Mouse (Mus musculus): Measurements from ENCODE around the gene Wdr77.
"Not testable (repeated sequence)": the region's sequence is repeated elsewhere in the genome, so short reads cannot be mapped to it uniquely, and the experiment has no call there.

The Wdr77 gene

DNA sequence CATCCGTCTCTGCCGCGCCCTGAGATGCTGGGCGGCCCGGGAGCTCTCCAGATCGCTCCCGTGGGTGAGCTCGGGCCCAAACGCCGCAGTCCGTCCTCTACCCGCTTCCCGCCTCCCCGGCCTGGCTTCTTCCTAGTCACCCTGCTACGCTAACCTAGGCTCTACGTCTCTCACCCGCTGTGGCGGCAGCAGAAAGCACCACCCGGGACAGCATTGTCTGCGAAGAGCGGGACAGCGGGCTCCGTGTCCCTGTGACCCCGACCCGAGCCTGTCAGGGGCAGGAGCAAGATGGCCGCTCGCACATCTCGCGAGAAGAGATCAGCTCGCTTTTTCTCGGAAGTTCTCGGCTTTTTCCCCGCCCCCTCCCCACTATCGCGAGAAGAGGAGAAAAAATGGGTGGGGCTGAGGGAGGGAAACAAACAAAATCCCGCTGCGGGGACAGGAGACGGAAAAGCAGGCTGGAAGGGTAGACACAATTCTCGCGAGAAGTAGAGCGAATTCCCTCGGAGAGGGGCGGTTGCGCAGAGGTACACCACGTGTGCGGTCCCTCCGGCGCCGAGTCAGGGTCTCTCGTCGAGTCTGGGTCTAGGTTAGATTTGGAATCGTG lies at the start of gene Wdr77:
Wdr77 (plus strand) TSS at position 396 of the 607 bp plus-strand sequence.
- peak; percentile 90 for DNase-seq (ENCODE audit: low spot score)

DNA sequence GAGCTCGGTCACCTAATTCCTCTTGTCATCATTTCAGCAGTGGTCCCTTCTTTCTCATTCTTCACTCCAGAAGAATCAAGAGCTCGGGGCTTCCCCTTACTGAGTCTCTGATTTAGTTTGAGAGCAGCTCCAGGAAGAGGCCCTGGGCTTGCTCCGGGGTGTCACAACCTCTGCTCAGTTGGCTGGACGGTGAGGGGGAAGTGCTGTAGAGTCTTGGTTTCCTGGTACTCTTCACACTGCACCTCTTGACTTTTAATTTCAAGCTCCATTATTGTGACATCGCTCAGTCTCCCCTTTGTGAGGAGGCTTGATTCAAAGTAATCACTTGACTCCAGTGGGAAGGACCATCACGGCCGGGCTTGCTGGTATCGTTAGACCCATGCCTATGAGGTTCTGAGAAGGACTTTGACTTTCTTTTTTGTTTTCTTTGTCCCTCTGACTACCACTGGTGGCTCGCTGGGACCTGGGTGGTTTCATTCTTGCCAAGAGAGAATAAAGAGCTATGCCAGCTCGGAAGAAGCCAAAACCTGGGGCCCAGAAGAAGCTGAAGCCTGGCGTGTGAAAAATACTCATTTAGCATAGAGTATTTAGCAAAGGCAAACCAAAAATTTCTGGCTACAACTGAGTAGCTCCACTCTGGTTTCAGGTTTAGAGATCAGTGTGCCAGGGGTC lies 48.5 kb upstream of the Wdr77 start:
- DNase-seq (ENCODE audit: low spot score), result no peak

DNA sequence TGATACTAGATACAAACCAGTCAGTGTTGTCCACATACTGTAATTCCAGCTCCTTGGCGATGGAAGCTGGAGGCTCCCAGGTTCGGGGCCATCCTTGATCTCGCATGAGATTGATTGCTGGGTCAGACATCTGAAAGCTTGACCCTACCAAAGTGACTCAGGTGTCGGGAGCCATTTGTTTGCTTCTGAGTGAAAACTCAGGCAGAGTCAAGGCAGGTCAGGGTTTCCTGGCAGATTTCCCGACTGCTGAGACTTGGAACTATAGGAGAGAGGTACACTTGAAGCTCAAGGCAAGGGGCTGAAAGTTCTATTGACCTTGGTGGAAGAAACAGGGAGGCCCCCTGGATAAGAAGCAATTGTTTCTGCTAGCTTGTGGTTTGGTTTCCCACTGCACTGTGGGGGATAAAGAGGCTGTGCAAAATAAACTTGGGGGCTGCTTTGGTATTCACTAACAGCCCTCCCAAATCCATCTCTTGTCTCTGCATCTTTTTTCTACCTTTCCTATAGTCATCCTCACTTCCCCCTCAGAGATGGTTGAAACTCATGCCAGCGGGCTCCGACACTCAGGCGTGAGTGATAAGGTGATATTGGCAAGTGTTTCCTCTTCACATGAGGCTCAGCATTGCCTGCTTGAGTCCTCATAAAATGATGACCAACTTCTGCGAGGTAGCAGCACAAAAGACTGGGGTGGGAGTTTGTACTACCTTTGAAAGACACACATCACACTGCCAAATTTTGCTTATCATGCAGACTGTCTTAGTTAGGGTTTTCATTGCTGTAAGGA lies 46.9 kb upstream of the Wdr77 start:
- DNase-seq (ENCODE audit: low spot score), result no peak

DNA sequence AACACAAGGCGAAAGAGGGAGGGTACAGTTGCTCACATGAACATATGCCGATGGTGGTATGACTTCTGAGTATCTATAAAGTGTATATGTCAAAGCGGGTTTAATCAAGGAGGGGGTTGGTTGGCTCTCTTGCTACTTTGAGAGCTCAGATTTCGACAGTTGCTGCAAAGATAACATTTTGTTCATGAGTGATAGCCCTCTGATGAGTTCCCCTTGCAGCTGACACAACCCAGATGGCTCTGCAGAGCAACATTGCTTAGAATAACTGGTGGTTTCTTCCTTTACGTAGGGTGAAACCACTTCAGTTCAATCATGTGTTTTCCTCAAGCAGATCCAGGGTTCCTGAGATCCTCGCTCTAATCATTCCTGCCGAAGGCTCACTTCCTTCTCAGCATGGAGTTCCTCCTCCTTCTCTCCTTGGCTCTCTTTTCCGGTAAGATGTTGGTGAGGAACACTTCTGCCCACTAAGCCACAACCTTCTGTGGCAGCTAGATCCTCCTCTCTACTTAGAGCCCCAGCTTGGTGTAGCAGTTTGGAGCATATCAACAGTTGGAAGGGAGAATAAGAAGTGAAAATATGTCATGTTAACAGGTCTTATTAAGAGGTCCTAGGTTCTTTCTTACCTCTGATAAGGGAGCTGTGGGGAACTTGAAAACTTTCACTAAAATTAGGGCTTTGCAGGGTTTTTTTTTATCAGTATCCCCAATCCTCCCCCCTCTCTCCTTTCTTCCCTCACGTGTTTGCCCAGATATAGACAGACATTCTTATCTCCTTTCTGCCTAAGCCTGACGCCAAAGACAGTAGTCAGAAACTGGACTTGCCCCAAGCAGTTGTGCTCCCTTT lies 45.1 kb upstream of the Wdr77 start:
- DNase-seq (ENCODE audit: low spot score), result no peak

DNA sequence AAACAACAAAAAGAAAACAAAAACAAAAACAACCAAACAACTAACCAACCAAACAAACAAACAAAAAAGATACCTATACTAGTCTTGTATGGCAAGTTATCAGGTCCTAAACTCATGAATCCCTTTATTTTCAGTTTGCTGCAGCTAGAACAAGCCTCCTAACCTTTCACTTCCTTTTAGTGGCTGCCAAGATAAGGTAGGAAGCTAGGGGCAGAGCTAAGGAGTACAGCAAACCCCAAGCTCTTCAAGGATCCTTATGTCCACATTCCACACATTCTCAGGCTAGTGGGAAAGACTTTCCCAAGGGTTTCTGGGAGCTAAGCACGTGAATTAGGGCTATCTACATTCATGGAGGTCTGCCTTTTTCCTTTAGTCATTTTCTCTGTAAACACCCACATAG lies 43.9 kb upstream of the Wdr77 start:
- no peak for DNase-seq (ENCODE audit: low spot score)

DNA sequence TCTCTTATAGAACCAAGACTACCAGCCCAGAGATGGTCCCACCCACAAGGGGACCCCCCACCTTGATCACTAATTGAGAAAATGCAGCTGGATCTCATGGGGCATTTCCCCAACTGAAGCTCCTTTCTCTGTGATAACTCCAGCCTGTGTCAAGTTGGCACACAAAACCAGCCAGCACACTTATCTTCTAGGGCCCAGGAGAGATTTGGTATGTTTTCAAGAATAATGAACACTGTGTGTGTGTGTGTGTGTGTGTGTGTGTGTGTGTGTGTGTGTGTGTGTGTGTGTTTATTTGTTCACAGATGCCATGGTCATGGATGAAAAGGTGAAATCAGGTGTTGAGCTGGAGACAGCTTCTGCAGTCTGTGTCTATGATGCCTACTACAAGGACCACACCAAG lies 42.7 kb upstream of the Wdr77 start:
- DNase-seq (ENCODE audit: low spot score), result not testable (repeated sequence)

DNA sequence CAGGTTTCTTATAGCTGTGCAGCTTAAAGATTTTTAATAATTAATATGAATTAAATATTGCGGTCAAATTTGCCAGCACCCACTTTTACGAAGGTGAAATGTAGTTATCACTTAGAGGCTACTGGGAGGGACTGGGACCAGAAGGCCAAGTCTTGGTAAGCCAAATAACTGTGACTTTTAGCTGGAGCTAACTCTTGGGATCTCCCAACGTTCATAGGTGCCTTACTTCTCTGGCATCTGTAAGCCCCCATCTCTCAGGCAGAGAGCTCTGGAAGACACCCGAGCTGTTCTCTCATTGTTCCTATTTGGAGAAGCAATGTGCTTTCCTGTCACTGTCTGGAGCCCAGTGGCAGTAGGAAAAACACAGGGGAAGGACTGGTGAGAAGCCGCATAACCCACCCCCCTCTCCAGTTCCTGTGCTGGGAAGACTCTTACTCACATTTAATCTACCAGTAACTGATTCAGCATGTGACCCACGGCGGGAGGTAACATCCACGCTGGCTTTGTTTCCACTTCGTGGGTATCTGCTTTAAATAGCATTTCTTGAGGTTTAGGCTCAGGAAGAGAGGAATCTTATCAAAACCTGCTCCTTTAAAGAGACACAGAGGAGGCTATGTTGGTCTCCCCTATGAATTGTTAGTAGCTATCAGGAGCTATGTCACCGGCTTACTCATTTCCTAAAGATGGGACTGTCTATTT lies 41.4 kb upstream of the Wdr77 start:
- DNase-seq (ENCODE audit: low spot score), result no peak

DNA sequence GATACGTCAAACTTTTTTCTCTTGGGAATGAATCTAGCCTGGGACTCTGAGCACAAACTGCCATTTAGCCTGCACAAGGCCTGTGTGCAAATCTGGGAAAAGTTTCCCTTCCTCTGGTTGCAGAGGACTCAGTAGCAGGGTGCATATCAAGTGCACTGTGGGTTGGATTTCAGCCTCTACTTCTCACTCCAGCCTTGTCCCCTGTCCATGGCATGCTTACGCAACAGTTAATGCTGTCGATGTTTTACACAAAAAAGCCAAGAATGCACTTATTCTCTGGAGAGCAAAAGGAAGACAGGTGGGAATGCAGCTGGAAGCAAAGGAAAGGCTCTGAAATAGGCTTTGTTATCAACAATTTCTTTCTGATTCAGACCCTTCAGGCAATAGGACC lies 40.8 kb upstream of the Wdr77 start:
- DNase-seq (ENCODE audit: low spot score), result no peak

DNA sequence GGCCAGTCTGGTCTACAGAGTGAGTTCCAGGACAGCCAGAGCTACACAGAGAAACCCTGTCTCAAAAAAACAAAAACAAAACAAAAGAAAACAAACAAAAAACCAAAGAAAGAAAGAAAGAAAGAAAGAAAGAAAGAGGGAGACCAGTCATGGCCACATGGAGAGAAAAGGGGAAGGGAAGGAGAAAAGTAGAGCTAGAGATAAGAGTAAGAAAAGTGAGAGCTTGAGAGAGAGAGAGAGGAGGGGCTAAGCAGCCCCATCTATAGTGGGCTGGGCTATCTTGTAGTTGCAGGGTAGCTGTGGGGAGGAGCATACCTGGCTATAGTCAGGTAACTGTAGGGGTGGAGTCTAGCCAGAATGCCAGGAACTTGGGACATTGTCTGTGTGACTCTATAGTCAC lies 38.4 kb upstream of the Wdr77 start:
- DNase-seq (ENCODE audit: low spot score), result not testable (repeated sequence)

DNA sequence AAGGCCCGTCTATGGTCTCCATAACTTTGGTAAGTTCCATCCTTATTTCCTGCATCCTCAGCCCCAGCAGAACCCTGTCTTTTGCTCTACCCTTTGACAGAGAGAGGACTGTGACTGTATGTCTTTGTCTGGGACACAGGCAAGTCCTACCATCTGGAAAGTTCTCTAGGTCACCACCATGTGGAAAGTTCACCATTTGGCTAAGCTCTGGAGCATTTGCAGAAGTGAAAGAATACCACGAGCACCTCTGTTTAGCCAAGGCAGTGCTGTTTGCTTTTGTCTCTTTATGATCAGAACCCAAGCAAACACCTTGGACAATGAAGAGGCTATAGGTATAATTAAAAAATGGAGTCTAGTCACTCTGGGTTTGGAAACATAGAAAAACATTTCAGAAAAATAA lies 37.2 kb upstream of the Wdr77 start:
- DNase-seq (ENCODE audit: low spot score), result no peak

DNA sequence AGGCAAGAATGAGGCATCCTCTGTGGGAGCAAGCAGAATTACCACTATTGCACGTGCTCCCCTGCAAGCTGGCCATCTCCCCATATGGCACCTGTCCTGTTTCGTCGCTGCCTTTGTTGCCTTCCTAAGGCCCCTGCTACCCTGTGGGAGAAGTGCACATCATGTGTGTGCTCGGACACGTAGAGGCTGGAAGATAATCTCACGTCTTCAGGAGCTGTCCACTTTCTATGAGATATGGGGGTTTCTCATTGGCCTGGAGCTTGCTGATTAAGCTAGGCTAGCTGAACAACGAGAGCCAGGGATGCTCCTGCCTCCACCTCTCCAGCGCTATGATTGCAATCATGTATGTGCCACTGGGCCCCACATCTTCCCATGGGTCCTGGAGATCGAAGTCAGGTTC lies 34.6 kb upstream of the Wdr77 start:
- DNase-seq (ENCODE audit: low spot score), result no peak

DNA sequence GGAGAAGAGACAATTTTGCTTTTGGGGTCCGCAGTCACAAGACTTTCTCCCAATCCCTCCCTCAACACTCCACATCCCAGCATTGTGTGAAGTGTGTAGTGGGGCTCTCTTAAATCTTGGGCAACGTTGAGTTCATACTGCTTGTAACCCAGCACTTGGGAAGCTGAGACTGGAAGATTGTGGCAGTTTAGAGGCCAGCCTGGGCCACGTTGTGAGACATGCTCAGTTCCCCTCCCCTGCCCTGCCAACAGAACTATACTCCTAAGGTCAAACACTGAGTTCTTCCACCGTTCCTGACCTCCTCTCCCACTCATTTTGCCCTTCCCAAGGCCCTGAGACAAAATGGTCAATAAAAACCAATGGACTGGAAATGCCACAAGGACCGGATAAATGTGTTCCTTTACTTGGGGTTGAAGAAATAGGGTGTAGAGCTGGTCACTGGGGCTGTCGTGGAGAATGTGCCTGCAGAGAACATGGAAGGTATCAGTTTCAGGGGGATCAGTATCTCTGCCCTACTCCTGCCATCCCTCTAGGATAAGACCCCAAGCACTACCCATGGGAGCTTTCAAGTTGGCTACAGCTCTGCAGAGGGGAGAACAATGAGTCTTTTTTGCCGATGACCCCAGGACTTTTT lies 31.5 kb upstream of the Wdr77 start:
- no peak for DNase-seq (ENCODE audit: low spot score)

DNA sequence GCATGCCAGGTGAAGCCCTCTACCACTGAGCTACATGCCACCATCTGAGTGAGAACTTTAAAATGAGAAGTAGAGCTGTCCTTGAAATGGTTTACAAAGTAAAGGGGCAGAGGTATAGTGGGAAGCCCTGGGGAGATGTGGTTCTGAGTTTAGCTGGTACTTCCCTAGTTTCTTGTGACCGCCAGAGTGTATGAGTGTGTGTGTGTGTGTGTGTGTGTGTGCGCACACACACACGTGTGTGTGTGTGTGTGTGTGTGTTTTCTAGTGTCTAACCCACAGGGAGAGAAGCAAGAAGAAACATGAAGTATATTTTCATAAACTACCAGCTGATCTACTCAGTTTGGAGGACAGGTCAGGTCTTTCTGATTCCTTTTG lies 31.0 kb upstream of the Wdr77 start:
- no peak for DNase-seq (ENCODE audit: low spot score)

DNA sequence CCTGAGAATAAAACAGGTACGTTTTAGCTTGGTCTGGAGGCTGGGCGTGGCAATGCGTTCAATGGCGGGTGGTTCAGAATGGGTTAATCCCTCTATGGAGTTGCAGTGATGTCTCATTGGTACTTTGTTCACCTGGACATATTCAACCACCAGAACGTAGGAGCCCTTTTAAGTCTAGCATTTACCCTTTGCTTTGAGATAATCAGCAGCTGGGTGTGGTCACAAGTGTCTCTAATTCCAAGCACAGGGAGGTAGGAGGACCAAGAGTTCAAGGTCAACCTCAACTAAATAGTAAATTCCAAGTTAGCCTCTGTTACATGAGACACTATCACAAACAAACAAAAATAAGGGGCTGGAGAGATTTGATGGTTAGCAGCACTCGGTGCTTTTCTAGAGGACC lies 30.4 kb upstream of the Wdr77 start:
- no peak for DNase-seq (ENCODE audit: low spot score)

DNA sequence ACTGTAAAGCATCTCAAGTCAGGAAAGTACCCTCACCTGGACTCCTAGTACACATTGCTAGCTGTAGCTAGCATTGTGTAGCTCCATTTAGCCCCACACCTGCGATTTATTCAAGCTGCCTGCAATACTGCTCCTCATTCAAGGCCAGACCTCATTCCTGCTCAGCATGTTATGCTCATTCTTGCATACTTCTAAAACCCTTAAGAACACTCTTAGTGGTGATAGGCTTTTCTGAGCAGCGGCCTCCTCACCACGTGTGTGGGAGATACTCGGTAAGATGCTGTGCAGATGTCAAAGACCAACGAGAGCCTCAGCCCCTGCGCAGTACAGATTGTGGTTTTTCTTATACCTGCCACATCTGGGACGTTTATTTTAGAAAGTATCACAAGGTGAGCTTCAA lies 29.3 kb upstream of the Wdr77 start:
- DNase-seq (ENCODE audit: low spot score), result no peak

DNA sequence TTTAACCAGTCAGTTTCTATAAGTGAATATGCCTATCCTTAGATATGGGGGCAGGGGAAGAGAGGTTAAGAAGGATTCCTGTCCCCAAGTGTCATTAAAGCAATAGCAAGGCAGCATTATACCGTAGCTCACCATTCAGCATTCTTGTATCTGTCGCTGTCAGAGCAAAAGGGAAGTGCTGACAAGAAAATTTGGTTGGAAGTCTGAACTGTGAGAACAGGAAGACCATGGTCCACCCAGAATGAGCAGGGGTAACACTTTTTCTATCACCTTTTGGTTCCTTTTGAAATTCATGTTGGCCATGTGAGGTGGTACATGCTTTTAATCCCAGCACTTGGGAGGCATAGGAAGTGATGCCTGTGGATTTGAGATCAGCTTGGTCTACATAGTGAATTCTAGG lies 28.1 kb upstream of the Wdr77 start:
- no peak for DNase-seq (ENCODE audit: low spot score)

DNA sequence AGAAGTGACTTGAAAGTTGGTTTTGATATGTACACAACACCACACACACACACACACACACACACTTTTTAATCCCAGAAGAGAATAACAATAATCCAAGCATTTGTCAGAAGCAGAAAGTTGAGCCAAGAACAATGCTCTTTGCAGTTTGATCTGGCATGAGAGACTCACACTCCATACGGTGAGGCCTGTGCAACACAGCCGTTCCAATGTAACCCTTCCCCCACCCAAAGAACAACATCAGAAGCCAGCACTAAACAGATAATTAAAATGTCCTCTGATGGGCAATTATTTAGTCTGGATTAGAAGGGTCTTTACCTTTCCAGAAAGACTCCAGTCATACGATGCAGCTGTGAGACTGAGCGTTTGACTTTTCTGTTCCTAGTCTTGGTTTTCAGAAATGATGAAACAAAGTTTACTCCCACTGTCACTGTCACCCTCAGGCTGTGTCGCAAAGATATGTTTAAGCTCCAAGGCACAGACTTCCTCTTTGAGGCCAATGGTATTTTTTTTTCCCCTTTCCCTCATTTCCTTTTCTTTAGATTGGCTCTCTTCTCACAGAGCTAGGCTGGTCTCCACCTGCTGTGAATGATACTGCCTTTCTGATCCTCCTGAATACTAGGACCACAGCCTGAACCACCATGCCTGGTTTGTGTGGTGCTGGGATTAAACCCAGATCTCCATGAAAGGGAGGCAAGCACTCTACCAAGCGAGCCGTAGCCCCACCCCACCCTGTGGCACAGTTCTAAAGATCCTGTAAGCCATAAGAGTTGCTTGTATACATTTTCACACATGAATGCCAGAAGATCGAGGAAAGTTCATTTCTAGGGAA lies 26.7 kb upstream of the Wdr77 start, which contains the start of gene I830077J02Rik:
I830077J02Rik (minus strand) TSS at position 425 of the 832 bp plus-strand sequence.
- DNase-seq (ENCODE audit: low spot score), result no peak

DNA sequence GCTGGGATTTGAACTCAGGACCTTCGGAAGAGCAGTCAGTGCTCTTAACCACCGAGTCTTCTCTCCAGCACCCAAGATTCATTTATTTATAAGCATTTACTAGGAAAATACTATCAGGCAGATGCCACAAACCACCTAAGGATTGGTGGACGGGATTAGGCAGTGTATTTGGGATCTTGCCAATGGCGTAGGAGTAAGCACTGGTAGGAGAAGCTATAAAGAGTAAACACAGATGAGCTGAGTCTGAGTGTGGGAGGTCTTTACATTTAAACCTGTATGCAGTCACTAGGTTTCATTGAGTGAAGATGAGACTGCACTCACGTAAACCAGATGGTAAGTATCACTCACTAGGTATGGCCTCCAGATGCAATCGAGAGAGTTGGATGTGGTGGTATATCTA lies 25.2 kb upstream of the Wdr77 start:
- no peak for DNase-seq (ENCODE audit: low spot score)

DNA sequence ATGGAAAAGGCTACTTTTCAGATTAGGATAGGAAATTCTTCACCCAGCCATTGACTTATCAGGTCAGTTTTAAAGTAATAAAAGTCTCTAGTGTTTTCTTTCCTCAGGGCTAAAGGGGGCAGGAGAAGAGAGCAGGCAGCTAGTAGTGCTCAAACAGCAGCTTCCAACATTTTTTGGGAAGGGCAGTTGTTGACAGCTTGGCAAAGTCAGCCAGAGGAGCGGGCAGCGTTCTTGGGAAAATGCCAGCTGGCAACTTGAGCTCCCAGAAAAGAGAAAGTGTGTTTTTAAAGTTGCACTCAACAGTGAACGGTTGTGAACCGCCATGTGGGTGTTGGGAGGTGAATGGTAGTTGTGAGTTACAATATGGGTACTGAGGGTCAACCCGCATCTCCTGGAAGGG lies 24.1 kb upstream of the Wdr77 start:
- DNase-seq (ENCODE audit: low spot score), result no peak

DNA sequence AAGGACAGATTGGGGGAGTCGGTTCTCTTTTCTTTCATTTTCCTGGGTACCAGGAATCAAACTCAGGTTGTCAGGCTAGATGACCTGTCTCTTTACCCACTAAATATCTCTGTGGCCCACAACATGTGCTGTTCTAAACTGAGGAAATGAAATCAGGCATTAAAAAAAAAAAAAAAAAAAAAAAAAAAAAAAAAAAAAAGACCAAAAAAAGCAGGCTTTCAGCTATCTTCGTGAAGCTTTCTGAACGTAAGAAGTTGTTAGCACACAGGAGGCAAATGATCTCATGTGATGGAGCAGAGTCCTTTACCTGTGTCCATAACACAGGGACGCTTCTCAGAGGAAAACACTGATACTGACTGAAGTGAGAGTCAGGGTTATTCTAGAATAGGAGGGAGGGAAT lies 23.1 kb upstream of the Wdr77 start:
- DNase-seq (ENCODE audit: low spot score), result no peak
